Mouse (Mus musculus) kidney, postnatal 25 days (tissue): Measurements from ENCODE around the gene Ppm1g.

ENCODE experiments used
- DNase-seq, 2 experiments: peaks; one replicate each; pipeline ENCODE4 v3.0.0; 2021; ENCODE audit warnings: mixed read lengths in 2 of 2

The Ppm1g gene

DNA sequence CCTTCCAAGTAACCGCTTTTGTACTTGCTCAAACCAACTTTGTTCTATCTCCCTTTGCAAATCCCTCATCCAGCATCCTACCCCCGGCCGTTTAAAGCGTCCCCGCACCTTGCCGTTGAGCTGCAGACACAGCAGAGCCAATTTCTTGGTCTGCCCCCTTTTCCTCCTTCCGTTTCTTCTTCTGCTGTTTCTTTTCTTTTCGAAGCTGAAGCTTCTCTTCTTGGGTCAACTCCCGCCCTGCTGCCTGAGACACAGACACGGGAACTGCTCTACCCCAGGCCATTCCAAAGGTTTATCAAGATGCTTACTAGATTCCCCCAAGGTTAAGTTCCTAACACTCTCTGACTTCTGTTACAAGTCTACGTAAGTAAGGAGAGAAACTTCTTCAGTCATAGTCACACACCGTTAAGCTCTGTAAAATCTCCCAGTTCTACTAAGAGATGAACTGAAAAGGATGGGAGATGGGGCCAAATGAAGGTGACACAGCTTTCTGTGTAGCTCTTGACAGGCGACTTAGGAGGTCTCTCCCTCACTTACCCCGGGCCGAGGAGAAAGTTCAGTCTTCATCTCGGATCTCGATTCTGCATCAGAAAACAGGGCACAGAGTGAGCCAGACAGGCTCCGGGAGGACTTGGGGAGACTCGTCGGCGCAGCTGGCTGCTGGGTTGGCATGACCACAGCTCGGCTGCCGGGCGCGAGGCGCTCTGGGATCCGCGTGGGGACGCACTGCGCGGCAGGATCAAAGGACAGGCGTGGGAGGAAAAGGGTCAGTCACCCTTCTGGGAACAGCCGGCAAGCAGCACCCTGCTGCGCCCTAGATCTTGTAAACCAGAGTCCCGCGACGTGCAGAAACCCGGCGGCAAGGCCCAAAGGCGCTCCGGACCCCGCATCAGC is 28.2 kb downstream of the Ppm1g start:
- peak; percentile 78 to 89 for DNase-seq

- no peak for DNase-seq
Observed at GRCm38 (mm10) chr5:31190201-31190600, 30.3 kb downstream of the Ppm1g start.

GRCm38 (mm10) chr5:31188223-31188840 is 32.2 kb downstream of the Ppm1g start:
- DNase-seq = no peak

- no peak for DNase-seq
Observed at GRCm38 (mm10) chr5:31183678-31184077, 36.8 kb downstream of the Ppm1g start.

DNA sequence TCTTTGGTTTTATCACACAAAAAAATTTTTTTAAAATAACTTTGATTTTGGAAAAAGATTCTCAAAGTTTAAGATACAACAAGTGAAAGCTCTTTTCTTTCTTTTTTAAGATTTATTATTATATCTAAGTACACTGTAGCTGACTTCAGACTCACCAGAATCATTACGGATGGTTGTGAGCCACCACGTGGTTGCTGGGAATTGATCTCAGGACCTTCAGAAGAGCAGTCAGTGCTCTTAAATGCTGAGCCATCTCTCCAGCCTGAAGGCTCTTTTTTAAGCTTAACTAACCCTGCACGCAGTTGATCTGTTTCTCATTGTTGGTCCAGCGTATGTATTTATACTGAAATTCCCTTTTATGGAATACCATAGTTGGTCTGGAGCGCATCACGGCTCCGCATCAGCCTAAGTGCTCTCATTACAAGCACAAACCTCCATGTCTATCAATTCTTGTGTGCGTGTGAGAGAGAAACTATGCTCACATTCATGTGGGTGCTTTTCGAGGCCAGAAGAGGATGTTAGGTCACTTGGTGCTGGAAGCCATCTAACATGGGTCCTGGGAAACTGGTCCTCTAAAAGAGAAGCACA is 39.2 kb downstream of the Ppm1g start:
- DNase-seq = no peak

DNA sequence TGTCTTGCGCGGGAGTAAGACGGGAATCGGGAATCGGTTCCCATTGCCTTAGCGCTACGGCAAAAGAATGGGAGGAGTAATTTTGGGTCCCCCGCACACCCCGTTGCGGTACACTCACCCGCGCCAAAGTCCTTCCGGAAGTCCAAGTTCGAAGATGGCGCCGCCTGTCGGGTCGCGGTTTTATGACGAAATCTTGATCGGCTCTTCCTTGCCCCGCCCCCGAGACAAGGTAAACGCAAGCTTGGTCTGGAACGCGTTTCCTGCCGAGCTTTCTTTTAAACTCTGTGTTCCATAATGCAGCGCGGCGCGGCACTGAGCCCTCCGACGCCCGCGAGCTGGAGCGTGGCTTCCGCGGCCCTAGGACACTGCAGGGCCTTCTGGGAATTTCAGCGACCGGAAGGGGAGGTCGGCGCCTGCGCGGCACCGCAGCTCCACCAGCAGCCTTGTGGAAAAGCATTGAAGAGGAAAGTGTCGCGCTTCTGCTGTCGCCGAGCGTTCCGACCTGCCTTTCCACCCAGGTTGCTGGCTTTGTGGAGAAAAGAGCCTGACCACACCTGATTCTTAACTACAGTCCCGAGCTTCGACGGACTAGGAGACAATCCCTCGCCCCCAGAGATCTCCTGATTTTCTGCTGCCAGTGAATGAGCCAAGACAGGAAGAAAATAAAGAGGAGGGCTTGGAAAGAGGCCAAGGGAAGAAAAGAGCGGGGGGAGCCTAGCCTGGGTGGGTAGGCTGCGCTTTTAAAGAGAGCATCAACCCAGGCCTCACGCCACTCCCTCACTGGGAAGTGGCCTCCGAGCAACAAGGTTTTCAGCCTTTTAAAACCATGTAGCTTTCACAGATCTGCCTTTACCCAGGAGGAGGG is 40.5 kb downstream of the Ppm1g start, which contains the start of the genes Gm29609 and Gtf3c2:
Gm29609 (minus strand) TSS at position 146 of the 865 bp plus-strand sequence.
Gtf3c2 (minus strand) TSS at position 379 of the 865 bp plus-strand sequence.
- DNase-seq = peak; percentile 96 to 97

DNA sequence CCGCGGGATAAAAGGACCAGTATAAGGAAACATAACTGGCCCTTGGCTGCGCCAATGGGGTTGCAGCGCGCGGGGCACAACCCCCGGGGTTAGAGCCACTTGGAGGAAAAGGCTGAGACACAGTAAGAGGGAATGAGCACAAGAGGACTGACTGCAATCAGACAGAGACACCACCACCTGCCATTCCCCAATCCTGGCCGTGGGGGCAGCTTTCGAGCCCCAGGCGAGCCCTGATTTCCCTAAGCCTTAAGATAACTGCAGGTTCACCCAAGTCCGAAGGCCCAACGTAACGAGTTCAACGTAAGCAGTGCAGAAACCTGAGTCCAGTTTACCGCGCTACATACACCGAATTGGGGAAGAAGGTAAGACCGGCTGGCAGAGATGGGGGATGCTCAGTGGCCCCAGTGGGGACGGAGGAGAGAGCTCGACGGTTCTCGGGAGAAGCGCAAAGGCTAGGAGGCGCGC is 41.2 kb downstream of the Ppm1g start:
- DNase-seq = peak; percentile 36 to 76

DNA sequence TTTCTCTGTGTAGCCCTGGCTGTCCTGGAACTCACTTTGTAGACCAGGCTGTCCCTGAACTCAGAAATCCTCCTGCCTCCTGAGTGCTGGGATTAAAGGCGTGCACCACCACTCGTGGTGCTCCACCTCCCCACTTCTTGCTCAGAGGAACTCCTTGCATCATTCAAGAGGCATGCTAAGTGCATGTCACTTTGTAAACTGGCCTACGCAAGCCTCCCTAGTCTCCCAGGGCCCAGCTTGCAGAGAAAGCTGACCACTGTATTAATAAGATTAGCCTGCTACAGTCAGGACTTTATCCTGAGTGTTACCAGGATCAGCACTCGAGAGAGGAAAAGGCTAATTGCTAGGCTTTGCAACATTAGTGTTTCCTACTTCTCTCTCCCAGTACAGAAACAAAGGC is 51.9 kb downstream of the Ppm1g start:
- DNase-seq = no peak

DNA sequence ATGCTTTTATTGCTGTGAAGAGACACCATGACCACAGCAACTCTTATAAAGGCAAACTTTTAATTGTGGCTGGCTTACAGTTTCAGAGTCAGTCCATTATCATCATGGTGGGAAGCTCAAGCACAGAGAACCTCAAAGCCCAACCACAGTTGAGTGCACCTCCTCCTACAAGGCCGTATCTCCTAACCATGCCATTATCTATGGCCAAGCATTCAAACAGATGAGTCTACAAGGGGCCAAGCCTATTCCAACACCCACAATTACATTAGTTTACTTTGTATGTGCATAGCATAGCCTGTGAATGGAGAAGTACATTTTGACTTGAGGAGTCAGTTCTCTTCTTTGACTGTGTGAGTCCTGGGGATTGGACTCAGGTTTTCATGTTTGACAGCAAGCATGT is 55.6 kb downstream of the Ppm1g start:
- DNase-seq = no peak

- DNase-seq = no peak
Observed at GRCm38 (mm10) chr5:31162462-31162861, 58.0 kb downstream of the Ppm1g start.

DNA sequence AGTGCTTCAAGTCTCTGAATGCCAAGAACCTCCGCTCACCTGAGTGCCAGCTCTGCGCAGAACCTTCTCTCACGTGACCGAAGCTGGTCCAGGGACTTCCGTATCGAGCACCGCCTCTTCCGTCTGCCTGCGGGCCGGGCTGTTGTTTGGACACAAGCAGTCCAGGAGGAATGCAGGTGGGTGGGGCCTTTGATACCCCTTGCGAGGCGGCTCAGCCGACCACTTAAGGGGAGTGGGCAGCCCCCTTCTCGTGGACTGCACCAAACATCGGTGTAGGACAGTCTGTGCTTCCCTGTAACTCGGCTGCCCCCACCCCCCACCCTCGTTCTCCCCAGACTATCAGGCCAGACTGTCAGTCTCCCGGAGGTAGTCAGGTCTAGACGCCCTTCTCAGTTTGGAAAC is 66.3 kb downstream of the Ppm1g start, which contains the start of gene Mpv17:
Mpv17 (minus strand) TSS at position 100 of the 402 bp plus-strand sequence.
- peak; percentile 90 to 96 for DNase-seq

GRCm38 (mm10) chr5:31153516-31154151 is 66.9 kb downstream of the Ppm1g start:
- DNase-seq = no peak
